10 mouse cellular contexts compared by ENCODE assay signal in genomic region chr2:169634619-169635382, GRCm38 (mm10). TPM values are rescaled to one million over a fixed set of nuclear protein-coding genes. Genes with fewer than 3 reads are reported as not detected.
DNase-seq lines count a peak whose midpoint lies in the region; ATAC-seq and TF ChIP-seq lines count a peak whose summit lies in the region.
"Had no signal": no experiment of that assay in that cellular context is flagged by ENCODE, and none has a peak within 500 bp of the region (broad histone marks: within the 10 kb centered on the region; RNA-seq: fewer than 3 reads in every experiment).

No protein-coding gene starts in this region.

- DNase-seq in gastrocnemius, adult 2 months = no peak
- no peak for DNase-seq in gastrocnemius, postnatal 4 days (ENCODE audit: low spot score in 2 of 2)
- peak; percentile 55 for DNase-seq in CD4-positive, CD25-positive, alpha-beta regulatory T cell, adult 2 months (ENCODE audit: low read depth, low spot score)
- DNase-seq in heart, postnatal 0 days (ENCODE audit: low spot score) = no peak
- DNase-seq in right cerebral cortex, postnatal 4 days = no peak
- no peak for DNase-seq in urinary bladder, postnatal 4 days (ENCODE audit: low spot score in 2 of 2)

- peak overlapping the region; percentile 95 for H3K27ac ChIP-seq in gastrocnemius, adult 2 months
- peak overlapping the region; percentile 43; the same call in 1 of the 2 replicates for H3K27ac ChIP-seq in heart, postnatal 0 days (ENCODE audit: low read depth)
- H3K27ac ChIP-seq in liver, embryonic 16.5 days (ENCODE audit: low read length) = no peak overlapping the region

- H3K27me3 ChIP-seq in heart, postnatal 0 days (ENCODE audit: control insufficient read depth, insufficient read depth, low read length) = 0 out of 2 replicates have a peak, but pooled peaks cover 3% of the 10 kb centered on the region
- H3K27me3 ChIP-seq in liver, embryonic 16.5 days (ENCODE audit: control insufficient read depth, insufficient read depth, low read depth, low read length) = peaks cover 3% of the 10 kb centered on the region; the same call in 1 of the 2 replicates

- H3K9me3 ChIP-seq in heart, postnatal 0 days (replicated peaks; ENCODE audit: control insufficient read depth, low read length) = no peaks in the 10 kb centered on the region
- no peaks in the 10 kb centered on the region for H3K9me3 ChIP-seq in liver, embryonic 16.5 days (replicated peaks; ENCODE audit: control insufficient read depth, low read length)

- H3K9ac ChIP-seq in heart, postnatal 0 days (replicated peaks; ENCODE audit: low read depth, low read length) = peak overlapping the region; percentile 74; the same call in 1 of the 2 replicates
- no peak overlapping the region for H3K9ac ChIP-seq in liver, embryonic 16.5 days (ENCODE audit: low read depth, low read length)

- no peak for ATAC-seq in heart, postnatal 0 days (ENCODE audit: insufficient read depth, low read depth)
- ATAC-seq in liver, embryonic 16.5 days (ENCODE audit: low read depth) = no peak
- ATAC-seq in megakaryocyte progenitor cell, adult 5-6 weeks (replicated peaks; ENCODE audit: poor library complexity) = no peak

- peak overlapping the region; percentile 91 for H3K4me3 ChIP-seq in gastrocnemius, adult 2 months
- H3K4me3 ChIP-seq in heart, postnatal 0 days (ENCODE audit: low read depth, low read length) = peak overlapping the region; percentile 69
- peak overlapping the region; percentile 63 for H3K4me3 ChIP-seq in liver, embryonic 16.5 days (ENCODE audit: low read depth, low read length)

- TF ChIP-seq EP300 in heart, postnatal 0 days (IDR thresholded peaks at IDR 0.05; ENCODE audit: low read depth) = no peak

- WGBS in heart, postnatal 0 days = 54% methylated on average over 17 of the region's 17 CpGs
- 42% methylated on average over 17 of the region's 17 CpGs for WGBS in liver, embryonic 16.5 days (ENCODE audit: insufficient replicate concordance)

- intact Hi-C loops in gastrocnemius, adult 2 months (cut with DNase I) = loop anchor here (5.0 kb wide), 1 partner anchor 38 kb away; no protein-coding TSS in a partner anchor

- no peaks in the 10 kb centered on the region for H3K4me1 ChIP-seq in heart, postnatal 0 days (ENCODE audit: control insufficient read depth, insufficient read depth)
- no peaks in the 10 kb centered on the region; the same call in 1 of the 2 replicates for H3K4me1 ChIP-seq in liver, embryonic 16.5 days (ENCODE audit: control insufficient read depth, low read depth, low read length)

- no peak for TF ChIP-seq CTCF in gastrocnemius, adult 2 months (IDR thresholded peaks at IDR 0.05)
- no peak for TF ChIP-seq CTCF in heart, postnatal 0 days (IDR thresholded peaks at IDR 0.05; ENCODE audit: low read depth)

- H3K36me3 ChIP-seq in heart, postnatal 0 days (replicated peaks; ENCODE audit: control insufficient read depth, insufficient read depth, low read length) = no peaks in the 10 kb centered on the region
- H3K36me3 ChIP-seq in liver, embryonic 16.5 days (ENCODE audit: control insufficient read depth, insufficient read depth) = no peaks in the 10 kb centered on the region

- peak overlapping the region; percentile 90 for H3K4me2 ChIP-seq in heart, postnatal 0 days (ENCODE audit: low read depth, low read length)
- H3K4me2 ChIP-seq in liver, embryonic 16.5 days (ENCODE audit: low read depth, low read length) = peak overlapping the region; percentile 7; the same call in 1 of the 2 replicates

RNA-seq across cellular contexts. Expression of gene Tshz2, which starts 2.0 kb away (rescaled TPM):
- total RNA-seq in gastrocnemius, adult 2 months (2021) = 10 to 100 TPM; 10.3 to 14.8 TPM
- total RNA-seq in gastrocnemius, postnatal 4 days (2021) = 10 to 100 TPM; 38.2 to 40.1 TPM
- total RNA-seq in heart, postnatal 0 days (2014; rRNA removed; ENCODE audit: low replicate concordance) = 4.0 and 7.8 TPM in 2 replicates
- 2.5 and 2.8 TPM in 2 replicates for polyA plus RNA-seq in heart, postnatal 0 days (2015; fragmentation: Nextera tagmentation; extraction: Ambion mirVana)
- 0.79 and 1.0 TPM in 2 replicates for polyA plus RNA-seq in liver, embryonic 16.5 days (2015; fragmentation: Nextera tagmentation; extraction: Ambion mirVana)
- total RNA-seq in megakaryocyte progenitor cell, adult 5-6 weeks (2015) = not detected in 2 replicates
- total RNA-seq in megakaryocyte progenitor cell, adult 5-6 weeks (2017) = not detected in 2 replicates

RNA-seq across cellular contexts. Expression of gene Gm11011, which starts 47.3 kb away (rescaled TPM):
- total RNA-seq in gastrocnemius, adult 2 months (2021) = not detected
- total RNA-seq in gastrocnemius, postnatal 4 days (2021) = not detected
- total RNA-seq in heart, postnatal 0 days (2014; rRNA removed; ENCODE audit: low replicate concordance) = not detected in 2 replicates
- polyA plus RNA-seq in heart, postnatal 0 days (2015; fragmentation: Nextera tagmentation; extraction: Ambion mirVana) = not detected in 2 replicates
- not detected in 2 replicates for polyA plus RNA-seq in liver, embryonic 16.5 days (2015; fragmentation: Nextera tagmentation; extraction: Ambion mirVana)
- not detected in 2 replicates for total RNA-seq in megakaryocyte progenitor cell, adult 5-6 weeks (2015)
- total RNA-seq in megakaryocyte progenitor cell, adult 5-6 weeks (2017) = not detected in 2 replicates
- total RNA-seq: layer of hippocampus, adult 18-20 months had no signal
- polyA plus RNA-seq: brain, embryonic 14.5 days had no signal
